Mouse (Mus musculus) limb, embryonic 12.5 days (tissue): Measurements from ENCODE around the gene Afdn. TPM values are rescaled to one million over a fixed set of nuclear protein-coding genes. Genes with fewer than 3 reads are reported as not detected.
"Not testable (repeated sequence)": the region's sequence is repeated elsewhere in the genome, so short reads cannot be mapped to it uniquely, and the experiment has no call there.

ENCODE experiments used
- ATAC-seq: fragments of 200-750 bp; cut with Nextera tagmentation; 2 replicates; pipeline ENCODE4 v1.8.0; 2017; ENCODE audit warnings: low read depth, moderate TSS enrichment; ENCODE audit not compliant: insufficient number of reproducible peaks, insufficient read depth, low FRiP score, low TSS enrichment
- H3K27ac ChIP-seq: fragments of 300-500 bp; sonication (generic); 2 replicates; pipeline ENCODE4 v1.5.1; 2016; ENCODE audit warnings: mild to moderate bottlenecking, moderate library complexity
- H3K27me3 ChIP-seq: fragments of 300-500 bp; sonication (generic); 2 replicates; pipeline ENCODE4 v1.6.1; 2016; ENCODE audit warnings: mild to moderate bottlenecking, moderate library complexity
- H3K36me3 ChIP-seq: fragments of 300-500 bp; sonication (generic); 2 replicates; pipeline ENCODE4 v1.6.1; 2016; ENCODE audit warnings: mild to moderate bottlenecking, moderate library complexity
- H3K4me1 ChIP-seq: fragments of 300-500 bp; sonication (generic); replicated peaks from 2 replicates; pipeline ENCODE4 v1.6.1; 2016
- H3K4me2 ChIP-seq: fragments of 300-500 bp; sonication (generic); 2 replicates; pipeline ENCODE4 v1.6.1; 2016; ENCODE audit warnings: mild to moderate bottlenecking, moderate library complexity
- H3K4me3 ChIP-seq: fragments of 300-500 bp; sonication (generic); replicated peaks from 2 replicates; pipeline ENCODE4 v1.5.1; 2016; ENCODE audit warnings: mild to moderate bottlenecking
- H3K9ac ChIP-seq: fragments of 300-500 bp; sonication (generic); replicated peaks from 2 replicates; pipeline ENCODE4 v1.6.1; 2016; ENCODE audit warnings: mild to moderate bottlenecking, moderate library complexity
- H3K9me3 ChIP-seq: fragments of 300-500 bp; sonication (generic); 2 replicates; pipeline ENCODE4 v1.6.1; 2016; ENCODE audit warnings: mild to moderate bottlenecking, moderate library complexity
- WGBS: fragments of 180-500 bp; shearing (Covaris S2); methylation state at CpG from one replicate; pipeline ENCODE4 v1.1.7; 2016; 5-methylcytosine and 5-hydroxymethylcytosine counted together
- polyA plus RNA-seq: library from polyadenylated mRNA; unstranded; fragments of >200 nt; fragmentation: Nextera tagmentation; extraction: Ambion mirVana; gene quantifications from 2 replicates; pipeline ENCODE4 v1.2.1, GENCODE M21; 2016

The Afdn gene
- polyA plus RNA-seq, 1 experiment from 2014 or later: 76.5 TPM

DNA sequence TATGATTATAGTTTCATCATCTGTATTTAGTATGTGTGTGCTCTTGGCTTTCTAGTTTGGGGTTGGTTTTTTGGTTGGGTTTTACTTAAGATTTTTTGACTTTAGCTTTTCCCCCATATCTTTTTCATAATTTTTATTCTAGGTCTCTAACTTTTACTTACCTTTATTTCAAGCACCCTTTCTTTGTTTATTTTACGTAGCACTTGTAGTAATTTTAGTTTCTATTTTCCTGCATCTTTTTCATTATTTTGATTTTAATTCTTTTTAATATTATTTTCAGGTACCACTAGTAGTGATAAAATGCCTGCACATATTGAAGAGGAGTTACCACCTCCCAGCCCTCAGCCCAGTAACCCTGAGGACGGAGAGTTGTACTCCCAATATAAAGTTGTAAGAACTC is 187.7 kb downstream of the Afdn start, which contains the start of gene Gm7168:
TSS of gene Gm7168 (plus strand) at position 301 of the 400 bp plus-strand sequence.
- H3K4me2 ChIP-seq, H3K9me3 ChIP-seq, H3K36me3 ChIP-seq, H3K27ac ChIP-seq, H3K4me3 ChIP-seq, H3K4me1 ChIP-seq, H3K27me3 ChIP-seq, H3K9ac ChIP-seq, ATAC-seq: not testable (repeated sequence)
- WGBS: 86% methylated on average over 1 of the region's 2 CpGs

DNA sequence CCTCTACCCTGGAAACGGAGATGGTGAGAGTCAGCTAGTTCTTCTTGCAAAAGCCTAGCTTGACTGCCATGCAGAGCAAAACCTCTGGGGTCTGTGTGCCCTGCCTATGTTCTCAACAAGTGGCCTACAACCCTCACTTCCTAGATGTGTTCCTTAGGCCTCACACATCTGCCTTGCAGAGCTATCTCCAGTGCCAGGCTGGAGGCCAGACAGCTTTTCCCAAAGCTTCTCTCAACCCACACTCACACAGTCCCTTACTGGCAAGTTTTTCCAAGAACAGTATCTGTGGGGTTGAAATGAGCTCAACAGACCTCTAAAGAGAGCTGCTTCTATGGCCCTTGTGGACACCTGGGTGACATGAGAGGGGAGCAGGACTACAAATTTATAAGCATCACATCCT is 191.2 kb downstream of the Afdn start:
- WGBS: 72% methylated on average over 1 of the region's 1 CpGs
- ATAC-seq: not testable (repeated sequence)

More for the DNA sequence above, 191.2 kb downstream of the Afdn start:
- not testable (repeated sequence) for H3K9me3 ChIP-seq, H3K9ac ChIP-seq, H3K36me3 ChIP-seq, H3K4me2 ChIP-seq, H3K27me3 ChIP-seq, H3K4me3 ChIP-seq, H3K27ac ChIP-seq, H3K4me1 ChIP-seq

Other genes with a start within 250 kb of the Afdn start
- 4.8 and 5.7 TPM in 2 replicates for gene Tcte2, start 1.3 kb downstream of the Afdn start, polyA plus RNA-seq
- not detected in 2 replicates for gene Gm7168, start 187.8 kb downstream of the Afdn start, polyA plus RNA-seq
- gene Gm7356, start 243.2 kb downstream of the Afdn start, polyA plus RNA-seq: not detected in 2 replicates